Mouse (Mus musculus) layer of hippocampus, postnatal 10 days (tissue): ENCODE data around the gene Nek3. TPM values are rescaled to one million over a fixed set of nuclear protein-coding genes. Genes with fewer than 3 reads are reported as not detected.
"Not testable (repeated sequence)": the region's sequence is repeated elsewhere in the genome, so short reads cannot be mapped to it uniquely, and the experiment has no call there.

Experiments
- DNase-seq, 2 experiments: peaks; one replicate each; pipeline ENCODE4 v3.0.0; 2021; ENCODE audit warnings: low spot score in 2 of 2
- total RNA-seq, 2 experiments: library from RNA; stranded (reverse); gene quantifications; 2 replicates each; pipeline ENCODE4 v1.2.3; 2021

Gene Nek3
- total RNA-seq, 2 experiments from 2014 or later, result 3.0 TPM

DNA sequence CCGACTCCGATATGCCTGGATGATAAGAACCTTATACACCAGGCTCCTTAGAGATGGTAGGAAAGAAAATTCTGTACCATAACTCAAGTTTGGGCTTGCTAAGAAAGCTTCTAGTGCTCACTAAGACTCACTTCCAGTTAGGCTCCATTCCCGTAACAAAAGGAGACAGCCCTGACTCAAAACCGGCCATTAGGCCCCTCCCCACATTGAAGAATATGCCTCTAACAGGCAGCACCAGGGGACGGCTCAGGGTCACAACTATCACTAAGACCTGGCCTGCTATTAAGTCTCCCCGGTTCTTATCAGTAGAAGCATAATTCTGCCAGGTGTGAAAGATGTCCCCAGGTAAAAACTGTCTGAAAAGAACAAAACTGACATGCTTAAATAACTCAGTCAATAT lies 20.4 kb downstream of the Nek3 start:
- DNase-seq, result no peak

DNA sequence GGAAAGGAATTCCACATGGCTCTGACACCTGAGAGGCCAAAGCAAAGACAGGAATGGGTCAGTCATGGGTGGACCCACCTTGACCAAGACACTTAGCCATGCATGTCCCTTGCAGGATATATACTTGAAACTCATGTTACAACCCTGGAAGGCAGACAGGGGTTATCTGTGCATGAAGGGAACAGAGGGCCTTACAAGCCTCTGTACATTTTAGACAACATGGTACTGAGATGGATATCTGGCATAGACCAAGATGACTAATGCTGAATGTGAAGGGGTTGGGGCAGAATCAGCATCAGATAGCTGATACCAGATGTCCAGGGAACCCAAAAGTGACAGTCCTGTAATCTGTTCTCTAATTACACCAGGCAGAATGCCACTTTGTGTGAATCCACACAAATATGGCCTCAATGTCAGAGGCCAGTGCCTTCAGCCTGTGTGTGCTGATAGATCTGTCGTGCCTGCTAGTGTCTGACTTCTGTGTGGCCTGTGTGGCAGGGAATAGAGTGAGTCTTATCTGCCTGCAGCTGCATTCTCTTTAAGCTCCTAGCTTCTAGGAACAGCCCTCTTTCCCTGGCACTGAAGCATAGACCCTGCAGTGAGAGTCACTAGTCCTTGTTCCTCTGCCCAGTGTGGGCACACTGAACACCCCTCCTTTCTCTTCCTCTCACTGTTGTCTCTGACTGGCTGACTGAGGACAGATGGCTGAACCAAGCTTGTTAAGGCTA lies 22.3 kb downstream of the Nek3 start:
- DNase-seq, result no peak

DNA sequence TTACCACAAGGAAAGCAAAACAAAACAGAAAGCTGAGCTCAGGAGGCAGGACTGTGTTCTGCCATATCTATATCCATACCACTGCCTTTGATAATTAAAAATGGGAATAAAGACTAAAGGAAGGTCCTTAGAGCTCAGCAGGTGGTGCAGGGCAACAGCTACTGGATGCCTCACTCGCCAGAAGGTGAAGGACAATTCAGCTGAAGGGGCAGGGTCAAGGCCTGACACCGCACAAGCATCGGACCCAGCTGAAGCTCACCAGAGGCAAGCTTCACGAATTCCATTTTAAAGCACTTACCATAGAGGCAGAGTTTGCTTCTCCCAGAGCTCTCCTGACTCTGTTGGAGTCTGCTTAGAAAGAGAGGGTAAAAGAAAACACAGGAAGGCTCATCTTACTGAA lies 23.6 kb downstream of the Nek3 start:
- DNase-seq, result no peak

DNA sequence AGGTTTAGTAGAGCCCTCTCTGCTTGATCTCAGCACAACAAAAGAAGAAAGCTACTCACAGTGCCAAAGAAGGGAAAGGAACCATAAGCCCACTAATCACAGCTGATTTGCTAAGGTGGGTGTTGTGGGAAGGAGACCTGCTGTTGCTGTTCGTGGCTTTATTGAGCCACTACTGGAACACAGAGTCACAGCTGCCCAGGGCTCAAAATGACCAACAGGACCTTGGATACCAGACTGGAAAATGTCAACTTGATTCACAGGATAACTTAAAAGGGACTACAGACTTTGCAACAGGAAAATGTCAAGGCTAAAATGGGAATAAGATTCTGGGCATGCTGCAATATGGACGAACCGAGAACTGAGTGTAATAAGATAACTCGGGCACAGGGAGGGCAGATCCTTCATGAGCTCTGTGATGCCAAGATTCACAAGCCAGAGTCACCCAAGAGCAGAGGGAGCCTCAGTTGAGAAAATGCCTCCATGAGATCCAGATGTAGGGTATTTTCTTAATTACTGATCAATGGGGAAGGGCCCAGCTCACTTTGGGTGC lies 24.3 kb downstream of the Nek3 start:
- DNase-seq, result no peak

DNA sequence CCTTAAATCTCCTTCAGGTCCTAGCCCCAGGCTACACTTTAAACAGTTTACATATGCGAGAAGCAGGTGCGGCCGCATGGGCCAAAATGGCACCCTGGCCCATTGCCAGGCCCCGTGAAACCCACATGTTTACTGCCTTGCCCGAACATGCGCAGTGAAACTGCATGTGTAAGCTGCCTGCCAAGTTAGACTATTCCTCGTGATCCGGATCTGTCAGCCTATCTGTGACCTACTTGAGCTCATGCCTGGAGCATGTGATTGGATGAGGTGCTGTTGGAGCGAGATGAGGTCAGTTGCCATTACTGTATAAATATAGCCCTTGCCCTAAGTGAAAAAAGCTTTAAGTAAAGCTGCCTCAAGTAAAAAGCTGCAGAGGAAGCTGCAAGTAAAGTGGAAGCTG lies 29.8 kb downstream of the Nek3 start:
- DNase-seq, result not testable (repeated sequence)

DNA sequence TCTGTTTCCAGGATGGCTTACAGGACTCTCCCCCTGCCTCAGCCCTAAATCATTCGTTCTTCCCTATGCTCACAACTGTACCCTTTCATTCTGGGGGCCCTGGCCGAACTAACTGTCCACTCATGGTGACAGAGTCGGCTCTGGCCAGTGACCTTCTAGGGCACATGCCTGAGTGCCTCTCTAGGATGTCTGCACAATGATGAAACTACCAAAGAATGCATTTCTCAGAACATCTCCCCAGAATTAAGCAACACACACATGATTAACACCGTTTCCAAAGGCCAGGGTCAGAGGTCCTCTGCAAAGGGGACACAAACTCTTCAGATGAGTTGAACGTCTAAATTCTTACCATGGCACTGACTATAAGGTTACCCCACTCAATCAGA lies 31.5 kb downstream of the Nek3 start:
- no peak for DNase-seq

DNA sequence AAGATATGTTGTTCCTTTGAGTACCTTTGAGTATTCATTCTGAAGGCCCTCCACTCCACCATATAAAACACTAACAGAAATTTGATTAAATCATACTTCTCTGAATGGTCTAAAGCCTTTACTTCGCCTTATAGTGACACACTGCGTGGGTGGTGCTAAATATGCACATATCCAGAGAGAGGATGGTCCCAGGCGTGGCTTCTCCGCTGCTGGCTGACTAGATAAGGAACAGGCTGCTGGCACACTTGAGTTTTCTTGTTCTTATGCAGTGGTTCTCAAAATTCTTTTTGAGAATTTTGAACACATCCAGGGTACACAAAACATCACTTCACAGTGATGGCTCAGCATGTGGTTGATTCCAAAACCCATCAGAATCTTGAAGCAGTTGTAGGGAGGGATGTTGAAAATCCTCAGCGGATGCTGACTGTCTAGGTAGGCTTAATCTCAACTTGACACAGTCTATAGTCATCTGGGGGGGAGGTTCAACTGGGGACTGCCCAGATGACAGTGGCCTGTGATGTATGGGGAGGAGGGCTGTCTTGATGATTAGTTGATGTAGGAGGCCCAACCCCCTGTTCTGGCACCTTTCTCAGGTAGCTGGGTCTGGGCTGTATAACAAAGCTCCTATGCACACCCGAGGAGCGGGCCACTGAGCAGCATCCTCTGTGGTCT lies 32.0 kb downstream of the Nek3 start:
- no peak for DNase-seq

DNA sequence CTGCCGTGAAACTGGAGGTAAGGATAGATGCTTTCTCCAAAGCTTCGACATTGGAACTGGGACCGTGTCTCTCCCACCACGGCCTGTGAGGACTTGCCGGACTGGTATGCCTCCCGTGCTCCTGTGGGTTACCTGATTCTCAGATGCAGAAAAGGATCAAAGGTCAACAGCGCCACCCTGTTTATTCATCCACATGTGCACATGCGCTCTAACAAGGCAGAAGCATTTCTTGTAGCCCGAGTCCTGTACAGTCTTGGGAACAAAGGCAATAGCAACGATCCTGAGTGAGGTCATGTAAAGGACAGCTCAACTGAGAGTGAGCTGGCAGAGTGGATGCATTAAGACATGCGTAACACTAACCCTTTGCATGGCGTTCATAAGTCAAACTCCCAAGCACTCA lies 34.2 kb downstream of the Nek3 start:
- no peak for DNase-seq

DNA sequence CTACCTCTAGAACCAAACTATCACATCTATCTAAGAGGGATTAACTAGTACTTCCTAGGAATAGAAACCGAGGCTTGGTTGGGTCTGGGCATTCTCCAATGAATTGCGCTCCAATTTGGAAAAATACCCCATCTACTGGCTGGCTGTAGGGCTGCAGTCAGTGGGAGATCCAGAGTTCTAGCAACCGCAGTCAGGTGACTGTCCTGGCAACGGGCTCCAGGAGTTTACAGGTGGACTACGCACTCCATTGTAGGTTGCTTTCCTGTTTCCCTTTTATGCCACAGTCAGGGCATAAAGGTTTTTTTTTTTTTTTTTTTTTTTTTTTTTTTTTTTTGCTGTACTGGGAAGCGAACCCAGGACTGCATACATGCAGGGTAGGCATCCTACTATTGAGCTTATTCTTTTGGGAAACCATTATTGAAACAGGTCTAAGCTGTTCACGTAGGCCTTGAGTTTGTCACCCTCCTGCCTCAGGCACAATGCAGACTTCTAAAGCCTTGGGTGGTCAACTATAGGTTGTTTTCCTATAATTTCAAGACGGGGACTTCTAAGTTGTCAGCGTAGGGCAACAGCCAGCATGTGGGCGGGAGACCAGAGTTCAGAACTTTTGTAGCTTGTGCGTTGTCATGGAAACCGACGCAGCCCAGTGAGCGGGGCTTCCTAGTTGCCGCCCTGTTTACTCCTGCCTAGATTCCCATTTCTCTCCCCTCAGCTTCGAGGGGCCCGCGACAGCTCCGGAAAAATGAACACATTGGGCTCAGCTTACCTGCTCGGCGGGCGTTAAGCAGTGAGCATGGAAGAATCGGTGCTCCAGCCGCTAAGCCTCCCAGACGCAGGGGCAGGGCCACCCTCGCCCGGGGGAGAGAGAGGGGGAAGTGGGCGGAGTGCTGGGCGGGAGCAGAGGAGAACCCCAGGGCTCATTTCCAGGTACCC lies 41.7 kb downstream of the Nek3 start, which contains the start of gene Nek5:
TSS of gene Nek5 (minus strand) at position 834 of the 933 bp plus-strand sequence.
- peak; percentile 14 to 26 for DNase-seq

DNA sequence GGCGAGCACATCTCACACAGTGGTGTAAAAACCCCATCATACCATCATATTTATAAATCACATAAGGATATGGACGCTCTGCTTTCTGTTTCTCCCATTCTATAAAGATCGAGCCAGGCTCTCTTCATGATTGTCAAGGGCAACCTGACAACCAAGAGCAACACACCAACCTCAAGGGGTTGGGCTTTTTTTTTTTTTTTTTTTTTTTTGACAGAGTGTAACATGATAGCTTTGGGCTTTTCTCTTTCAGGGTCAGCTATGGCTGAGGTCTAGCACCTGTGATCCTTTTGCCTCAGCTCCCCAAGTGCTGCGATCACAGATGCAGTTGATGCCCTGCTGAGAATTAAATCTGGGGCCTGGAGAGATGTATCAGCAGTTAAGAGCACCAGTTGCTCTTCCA lies 59.2 kb downstream of the Nek3 start:
- no peak for DNase-seq

DNA sequence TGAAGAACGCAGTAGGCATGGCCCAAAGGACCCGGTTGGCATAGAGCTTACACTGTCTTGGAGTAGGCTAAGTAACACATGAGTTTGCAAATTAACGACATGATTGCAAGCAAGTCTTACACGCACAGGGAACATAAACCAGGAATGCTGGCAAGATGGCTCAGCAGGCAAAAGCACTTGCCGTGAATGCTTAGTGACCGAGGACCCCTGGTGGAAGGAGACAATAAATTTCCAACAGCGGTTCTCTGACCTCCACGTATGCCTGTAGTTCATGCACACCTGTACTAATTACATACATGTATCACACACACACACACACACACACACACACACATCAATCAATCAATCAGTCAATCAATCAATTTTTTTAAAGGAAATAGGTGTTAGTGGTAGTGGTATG lies 74.7 kb downstream of the Nek3 start:
- DNase-seq, result no peak

DNA sequence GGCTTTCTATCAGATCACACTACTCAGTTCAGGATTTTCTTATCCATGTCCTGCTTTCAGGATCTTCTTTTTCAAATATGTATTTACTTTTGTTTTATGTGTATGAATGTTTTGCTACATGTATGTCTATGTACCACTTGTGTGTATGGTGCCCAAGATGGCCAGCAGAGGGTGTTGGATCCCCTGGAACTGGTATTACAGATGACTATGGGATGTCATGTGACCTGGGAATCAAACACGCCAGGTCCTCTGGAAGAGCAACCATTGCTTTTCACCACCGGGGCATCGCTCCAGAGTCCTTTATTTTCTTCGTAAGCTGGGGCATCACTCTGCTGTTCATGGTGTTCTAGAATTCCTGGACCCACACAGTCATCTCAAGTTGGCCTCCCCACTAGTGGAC lies 77.0 kb downstream of the Nek3 start:
- no peak for DNase-seq

DNA sequence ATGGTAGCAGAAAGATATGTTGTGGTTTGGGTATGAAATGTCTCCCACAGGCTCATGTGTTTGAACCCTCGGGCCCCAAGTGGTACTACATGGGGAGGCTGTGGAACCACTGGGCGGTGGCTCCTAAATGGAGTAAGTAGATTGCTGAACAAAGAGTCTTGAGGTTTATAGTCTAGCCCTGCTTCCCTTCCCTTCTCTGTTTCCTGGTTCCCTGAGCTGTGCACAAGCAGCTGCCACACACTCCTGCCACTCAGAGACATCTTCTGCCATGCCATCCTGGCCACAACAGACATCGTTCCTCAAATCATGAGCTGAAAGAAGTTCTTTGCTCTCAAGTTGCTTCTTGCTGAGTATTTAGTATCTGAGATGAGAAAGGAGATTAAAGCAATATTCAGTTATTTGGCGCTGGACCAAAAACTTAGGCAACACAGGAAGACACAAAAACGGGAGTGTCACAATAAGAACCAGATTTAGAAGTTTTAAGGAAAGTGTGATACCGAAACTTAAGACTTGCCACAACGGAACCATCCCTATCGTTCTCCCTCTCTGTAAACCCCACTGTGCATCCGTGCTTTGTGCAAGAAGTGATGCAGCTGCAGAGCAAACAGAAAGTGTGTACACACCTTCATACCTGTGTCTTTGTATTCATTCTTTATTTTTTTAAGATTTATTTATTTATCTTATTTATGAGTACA lies 86.8 kb downstream of the Nek3 start:
- no peak for DNase-seq

Other genes starting within 250 kb of the Nek3 start
- not detected for gene Defb15, start 233.7 kb downstream of the Nek3 start, total RNA-seq
- not detected for gene Defb35, start 228.1 kb downstream of the Nek3 start, total RNA-seq
- gene Defb13, start 219.7 kb downstream of the Nek3 start, total RNA-seq, result not detected
- gene Fam90a1a, start 207.7 kb downstream of the Nek3 start, total RNA-seq, result not detected
- gene Ccdc70, start 196.7 kb downstream of the Nek3 start, total RNA-seq, result not detected
- 1 to 10 TPM; 3.7 to 4.2 TPM for gene Atp7b, start 106.1 kb downstream of the Nek3 start, total RNA-seq
- gene Alg11, start 105.7 kb downstream of the Nek3 start, total RNA-seq, result 10 to 100 TPM; 26.7 to 33.2 TPM
- gene Nek5, start 41.4 kb downstream of the Nek3 start, total RNA-seq, result under 1 TPM; 0.62 to 0.91 TPM
- 1 to 10 TPM; 4.8 to 5.8 TPM for gene Ckap2, start 19.4 kb upstream of the Nek3 start, total RNA-seq
- gene Vps36, start 26.4 kb upstream of the Nek3 start, total RNA-seq, result 10 to 100 TPM; 36.1 to 36.8 TPM
- gene Thsd1, start 60.9 kb upstream of the Nek3 start, total RNA-seq, result 1 to 10 TPM; 7.0 to 7.7 TPM
- not detected for gene Tpte, start 117.0 kb upstream of the Nek3 start, total RNA-seq
- 1 to 10 TPM; 8.2 to 8.9 TPM for gene Slc25a15, start 232.2 kb upstream of the Nek3 start, total RNA-seq
- gene Mrps31, start 244.9 kb upstream of the Nek3 start, total RNA-seq, result 10 to 100 TPM; 19.5 to 20.7 TPM